Mouse (Mus musculus) liver, adult 2 months (tissue): Measurements from ENCODE around the gene Gabrb2.

Experiments
- CTCF ChIP-seq: fragments of 200-500 bp; IDR thresholded peaks from 2 replicates; pipeline ENCODE4 v1.5.1; 2011; ENCODE audit warnings: low read depth, low read length, control low read depth
- POLR2A ChIP-seq: fragments of 200-500 bp; IDR thresholded peaks from 2 replicates; pipeline ENCODE4 v1.6.1; 2011; ENCODE audit warnings: low read length, control low read depth; ENCODE audit not compliant: insufficient read depth; ENCODE audit errors: extremely low read depth

GRCm38 (mm10) chr11:42606225-42606624, 186.7 kb downstream of the Gabrb2 start:
- no peak for TF ChIP-seq POLR2A
- TF ChIP-seq CTCF: no peak
